Mouse (Mus musculus): ENCODE measurements around the gene Man1b1.

DNA sequence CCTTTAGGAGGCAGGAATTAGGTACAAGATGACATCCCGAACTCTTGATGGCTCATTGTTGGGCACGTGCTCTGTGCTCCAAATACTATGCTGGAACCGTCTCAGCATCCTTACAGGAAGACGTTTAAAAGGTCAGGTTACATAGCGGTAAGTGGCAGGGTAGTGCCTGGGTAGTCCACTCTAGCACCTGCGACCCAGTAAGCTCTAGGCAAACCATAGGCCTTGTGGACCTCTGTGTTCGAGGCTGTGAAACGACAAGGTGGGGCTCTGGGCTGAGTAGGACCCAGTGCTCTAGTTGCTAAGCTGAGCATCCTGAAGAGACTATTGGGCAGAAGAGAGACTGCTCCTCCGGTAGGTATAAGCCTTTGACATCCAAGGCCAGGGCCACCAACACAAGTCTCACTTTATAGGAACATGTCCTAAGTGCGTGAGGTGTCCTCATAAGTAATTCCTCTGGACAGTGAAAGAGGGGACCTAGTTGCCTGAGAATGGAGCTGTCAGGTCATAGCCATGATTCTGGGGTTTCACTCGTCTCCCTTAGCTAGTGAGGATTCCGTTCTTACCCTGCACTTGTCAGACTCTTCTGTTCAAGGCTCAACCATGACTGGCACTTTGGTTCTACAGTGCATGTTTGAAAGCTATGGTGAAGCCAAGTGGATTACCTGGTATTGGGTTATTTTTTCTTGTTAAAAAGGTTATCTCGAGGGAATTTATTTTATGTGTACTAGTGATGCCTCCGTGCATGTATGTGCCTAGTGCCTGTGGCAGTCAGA is 26.4 kb upstream of the Man1b1 start:
- no peak for TF ChIP-seq CHD2 (IDR thresholded peaks at IDR 0.05; ENCODE audit: low read depth, low read length)
- no peak for TF ChIP-seq MAFK (IDR thresholded peaks at IDR 0.05; ENCODE audit: insufficient read depth, low read depth, low read length)
- no peak for TF ChIP-seq HCFC1 (IDR thresholded peaks at IDR 0.05; ENCODE audit: borderline replicate concordance, insufficient read depth, low read length)
- no peak for TF ChIP-seq ZNF384 (IDR thresholded peaks at IDR 0.05; ENCODE audit: low read depth, low read length)
